Mouse (Mus musculus): ENCODE measurements around the gene Klhl36.

DNA sequence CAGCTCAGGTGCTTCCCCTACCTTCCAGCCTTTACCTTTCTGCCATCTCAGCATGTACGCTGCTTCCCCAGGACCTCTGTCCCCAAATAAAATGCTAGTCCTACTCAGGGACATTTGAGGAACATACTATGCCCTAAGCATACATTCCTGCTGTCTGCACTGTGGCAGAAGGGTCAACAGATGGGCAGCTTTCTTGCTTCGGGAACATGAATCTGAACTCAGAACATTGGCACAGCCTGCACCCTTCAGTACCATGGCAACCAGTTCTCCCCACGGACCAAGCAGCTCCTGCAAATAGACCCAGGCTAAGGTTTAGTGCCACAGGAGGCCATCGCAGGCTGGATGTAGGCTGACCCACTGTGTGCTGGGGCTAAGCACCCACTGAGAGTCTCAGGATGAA, 25.2 kb upstream of the Klhl36 start:
- TF ChIP-seq CTCF (IDR thresholded peaks at IDR 0.05; ENCODE audit: low read depth, low read length): no peak
- TF ChIP-seq POLR2A (IDR thresholded peaks at IDR 0.05; ENCODE audit: extremely low read depth, insufficient read depth, low read length): no peak

Measured in liver, adult 2 months (tissue).